Mouse (Mus musculus): ENCODE data around the gene Palm2. TPM values are rescaled to one million over a fixed set of nuclear protein-coding genes. Genes with fewer than 3 reads are reported as not detected.

The Palm2 gene
- polyA plus RNA-seq (2015; fragmentation: Illumina TruSeq; extraction: RNeasy Lipid Tissue Mini Kit (QIAGEN cat#74804); ENCODE audit: insufficient read depth, low replicate concordance) = 0.54 TPM

DNA sequence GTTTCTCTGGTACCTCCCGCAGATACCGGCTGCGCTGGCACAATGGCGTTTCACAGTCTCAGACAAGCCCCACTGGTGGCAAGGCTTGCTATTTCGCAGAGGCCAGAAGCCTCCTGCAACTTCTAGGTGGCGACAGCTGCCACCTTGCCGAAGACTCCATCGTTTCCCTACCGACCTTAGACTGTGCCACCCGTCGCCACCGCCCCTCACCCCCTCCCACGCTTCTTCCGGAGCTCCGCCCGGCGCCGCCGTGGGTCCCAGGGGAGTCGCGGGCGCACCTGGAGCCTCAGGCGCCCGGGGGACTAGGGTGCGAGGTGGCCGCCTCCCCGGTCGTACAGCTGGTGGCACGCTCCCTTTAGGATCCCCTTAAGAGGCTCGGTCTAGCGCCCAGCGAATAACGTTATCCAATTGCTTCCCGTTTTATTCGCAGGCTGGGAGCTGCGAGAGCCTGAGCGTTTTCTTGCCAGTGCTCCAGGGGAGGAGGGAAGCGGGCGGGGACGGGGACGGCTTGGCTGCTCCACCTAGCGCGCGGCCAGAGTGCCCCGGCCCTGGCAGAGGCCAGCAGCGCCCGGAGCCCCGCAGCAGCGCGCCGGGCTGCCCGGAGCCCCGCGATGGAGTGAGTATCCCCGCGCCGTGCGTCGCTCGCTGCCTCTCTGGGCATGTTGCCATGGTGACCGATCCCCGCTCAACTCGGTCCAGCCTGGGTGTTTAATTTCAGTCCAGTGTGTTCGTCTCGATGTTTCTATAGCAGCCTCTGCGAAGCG is at the start of gene Palm2:
TSS of gene Palm2 (plus strand) at position 307 of the 764 bp plus-strand sequence.

DNA sequence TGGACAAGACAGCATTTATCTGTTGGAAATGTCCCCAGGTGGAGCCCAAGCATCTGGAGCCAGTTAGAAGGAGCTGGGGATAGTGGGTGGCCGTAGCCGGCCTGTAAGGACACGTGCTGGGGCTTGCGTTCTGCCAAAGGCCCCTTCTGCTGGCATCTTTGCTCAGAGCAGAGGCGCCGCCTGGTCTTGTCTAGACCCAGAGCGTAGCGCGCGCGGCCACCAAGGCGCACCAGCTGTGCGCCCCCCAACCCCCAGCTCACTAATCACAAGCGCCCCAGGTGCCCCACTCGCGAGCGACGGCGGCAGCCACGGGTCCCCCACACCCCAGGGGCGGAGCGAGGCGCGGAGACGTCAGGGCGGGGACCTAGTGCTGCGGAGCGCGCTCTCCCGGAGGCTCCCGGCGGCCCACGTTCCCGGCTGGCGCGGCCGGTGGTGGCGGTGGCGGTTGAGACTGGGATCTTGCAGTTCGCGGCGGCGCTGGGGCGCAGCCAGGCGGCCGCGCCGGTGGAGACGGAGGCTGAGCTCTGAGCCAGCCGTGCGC is 133.7 kb downstream of the Palm2 start, which contains the start of gene Pakap:
TSS of gene Pakap (plus strand) at position 514 of the 541 bp plus-strand sequence.

DNA sequence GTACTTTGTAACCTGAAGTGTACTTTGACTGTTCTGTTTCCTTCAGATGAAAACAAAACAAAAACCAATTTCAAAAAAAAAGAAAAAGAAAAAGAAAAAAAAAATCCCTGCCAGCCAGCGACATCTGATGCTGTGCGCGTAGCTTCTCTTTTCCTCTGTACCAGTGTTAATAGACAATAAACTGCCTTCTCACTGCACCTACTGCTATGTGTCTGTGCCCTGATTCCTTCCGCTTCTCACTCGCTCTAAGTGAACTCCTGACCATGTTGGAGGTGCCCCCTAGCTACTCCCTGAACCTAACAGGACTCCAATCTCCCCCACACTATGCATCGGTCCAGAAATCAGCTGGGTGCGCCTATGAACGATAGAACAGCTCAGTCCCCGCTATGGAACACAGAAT is 283.3 kb downstream of the Palm2 start, which contains the start of gene Akap2:
TSS of gene Akap2 (plus strand) at position 304 of the 400 bp plus-strand sequence.

Other genes starting within 250 kb of the Palm2 start
- 4.8 TPM for gene Ptpn3, start 132.4 kb upstream of the Palm2 start, polyA plus RNA-seq (2015; fragmentation: Illumina TruSeq; extraction: RNeasy Lipid Tissue Mini Kit (QIAGEN cat#74804); ENCODE audit: insufficient read depth, low replicate concordance)
- gene Pakap, start 133.9 kb downstream of the Palm2 start, polyA plus RNA-seq (2015; fragmentation: Illumina TruSeq; extraction: RNeasy Lipid Tissue Mini Kit (QIAGEN cat#74804); ENCODE audit: insufficient read depth, low replicate concordance) = 0.06 TPM

All from spleen, adult 10 weeks (tissue).